In genomic region chr9:56264308-56265021, GRCm38 (mm10) we compare ENCODE assay signal across 9 mouse cellular contexts.
DNase-seq lines count a peak whose midpoint lies in the region; ATAC-seq and TF ChIP-seq lines count a peak whose summit lies in the region.
"Had no signal": no experiment of that assay in that cellular context is flagged by ENCODE, and none has a peak within 500 bp of the region (broad histone marks: within the 10 kb centered on the region; RNA-seq: fewer than 3 reads in every experiment).

No protein-coding gene starts in this region.

- H3K9ac ChIP-seq in embryonic facial prominence, embryonic 11.5 days (replicated peaks; ENCODE audit: low read length) = no peak overlapping the region
- H3K9ac ChIP-seq in intestine, embryonic 15.5 days = no peak overlapping the region
- no peak overlapping the region for H3K9ac ChIP-seq in limb, embryonic 14.5 days (ENCODE audit: low read depth, low read length, severe bottlenecking)
- H3K9ac ChIP-seq: neural tube, embryonic 12.5 days had no signal

- H3K4me1 ChIP-seq in embryonic facial prominence, embryonic 11.5 days (ENCODE audit: control insufficient read depth, insufficient read depth, low read length) = no peaks in the 10 kb centered on the region
- H3K4me1 ChIP-seq in intestine, embryonic 15.5 days (replicated peaks) = 0 out of 2 replicates have a peak, but pooled peaks cover 3% of the 10 kb centered on the region
- no peaks in the 10 kb centered on the region; the same call in 1 of the 2 replicates for H3K4me1 ChIP-seq in limb, embryonic 14.5 days (ENCODE audit: control insufficient read depth, insufficient read depth, low read length)
- H3K4me1 ChIP-seq: neural tube, embryonic 12.5 days had no signal

- TF ChIP-seq POLR2A in limb, embryonic 14.5 days (IDR thresholded peaks at IDR 0.05; ENCODE audit: borderline replicate concordance, extremely low read depth, insufficient read depth, insufficient read length) = no peak

- no peak overlapping the region for H3K27ac ChIP-seq in embryonic facial prominence, embryonic 11.5 days (replicated peaks; ENCODE audit: low read depth, low read length)
- H3K27ac ChIP-seq in intestine, embryonic 15.5 days = no peak overlapping the region
- H3K27ac ChIP-seq in limb, embryonic 14.5 days (replicated peaks; ENCODE audit: low read depth, low read length) = no peak overlapping the region
- H3K27ac ChIP-seq: neural tube, embryonic 12.5 days had no signal

- WGBS in embryonic facial prominence, embryonic 11.5 days = 62% methylated on average over 7 of the region's 7 CpGs
- WGBS in intestine, embryonic 15.5 days = 59% methylated on average over 7 of the region's 7 CpGs
- WGBS in limb, embryonic 14.5 days = 34% methylated on average over 7 of the region's 7 CpGs

- H3K4me3 ChIP-seq in embryonic facial prominence, embryonic 11.5 days (ENCODE audit: low read depth, low read length) = no peak overlapping the region
- no peak overlapping the region for H3K4me3 ChIP-seq in intestine, embryonic 15.5 days (replicated peaks)
- H3K4me3 ChIP-seq in limb, embryonic 14.5 days (replicated peaks; ENCODE audit: low read length) = no peak overlapping the region
- H3K4me3 ChIP-seq: neural tube, embryonic 12.5 days had no signal

- DNase-seq in right cerebral cortex, adult 2 months (ENCODE audit: low spot score in 2 of 2) = peak; percentile 57 to 71
- no peak for DNase-seq in right cerebral cortex, postnatal 4 days
- DNase-seq in adrenal gland, adult 8-10 months = peak; percentile 25
- DNase-seq in embryonic facial prominence, embryonic 11.5 days (ENCODE audit: low spot score) = peak; percentile 58
- peak; percentile 55 for DNase-seq in limb, embryonic 14.5 days (ENCODE audit: low spot score)
- peak; percentile 58 for DNase-seq in retina, postnatal 1 day
- DNase-seq in gastrocnemius, postnatal 14 days = no peak

- peaks cover 5% of the 10 kb centered on the region for H3K9me3 ChIP-seq in embryonic facial prominence, embryonic 11.5 days (replicated peaks; ENCODE audit: control insufficient read depth, low read length)
- H3K9me3 ChIP-seq in intestine, embryonic 15.5 days = peaks cover 5% of the 10 kb centered on the region
- H3K9me3 ChIP-seq in limb, embryonic 14.5 days (ENCODE audit: control insufficient read depth, low read length) = peaks cover 6% of the 10 kb centered on the region

- intact Hi-C loops in gastrocnemius, postnatal 14 days (cut with DNase I; ENCODE audit: low total_unique reads) = loop anchor here (5.0 to 10.0 kb wide), 2 partner anchors 150 to 288 kb away; partner anchors contain the start of genes Hmg20a and Peak1

- no peak for ATAC-seq in embryonic facial prominence, embryonic 11.5 days (replicated peaks; ENCODE audit: insufficient number of reproducible peaks, low FRiP score, low TSS enrichment, low read depth)
- ATAC-seq in intestine, embryonic 15.5 days = 0 out of 2 replicates have a peak, but pooled peaks have one; percentile 57
- ATAC-seq in limb, embryonic 14.5 days (ENCODE audit: low FRiP score, low read depth) = no peak; the same call in 1 of the 2 replicates

- H3K36me3 ChIP-seq in embryonic facial prominence, embryonic 11.5 days (replicated peaks; ENCODE audit: control insufficient read depth, insufficient read depth, low read depth, low read length) = no peaks in the 10 kb centered on the region; the same call in 1 of the 2 replicates
- H3K36me3 ChIP-seq in intestine, embryonic 15.5 days = peaks cover 4% of the 10 kb centered on the region
- H3K36me3 ChIP-seq in limb, embryonic 14.5 days (ENCODE audit: control insufficient read depth, insufficient read depth, low read length) = no peaks in the 10 kb centered on the region

- no peak overlapping the region for H3K4me2 ChIP-seq in embryonic facial prominence, embryonic 11.5 days (ENCODE audit: low read depth, low read length)
- H3K4me2 ChIP-seq in intestine, embryonic 15.5 days (replicated peaks) = no peak overlapping the region
- no peak overlapping the region for H3K4me2 ChIP-seq in limb, embryonic 14.5 days (replicated peaks; ENCODE audit: low read depth, low read length, severe bottlenecking)
- H3K4me2 ChIP-seq: neural tube, embryonic 12.5 days had no signal

- no peaks in the 10 kb centered on the region for H3K27me3 ChIP-seq in embryonic facial prominence, embryonic 11.5 days (ENCODE audit: control insufficient read depth, insufficient read depth, low read length)
- no peaks in the 10 kb centered on the region for H3K27me3 ChIP-seq in intestine, embryonic 15.5 days (replicated peaks)
- no peaks in the 10 kb centered on the region for H3K27me3 ChIP-seq in limb, embryonic 14.5 days (ENCODE audit: control insufficient read depth, insufficient read depth, low read length)
- H3K27me3 ChIP-seq: neural tube, embryonic 12.5 days had no signal

Comparison
In these comparisons a context has a peak if more than half of its experiments do, and no peak if none do; other contexts are left out.
1. DNase-seq: peak in right cerebral cortex, adult 2 months (2 of 2), adrenal gland, adult 8-10 months (single experiment), embryonic facial prominence, embryonic 11.5 days (single experiment), limb, embryonic 14.5 days (single experiment) and retina, postnatal 1 day (single experiment); none in right cerebral cortex, postnatal 4 days (single experiment) and gastrocnemius, postnatal 14 days (single experiment).